Comparison of ENCODE assay signal across 8 mouse cellular contexts in the genomic region with DNA sequence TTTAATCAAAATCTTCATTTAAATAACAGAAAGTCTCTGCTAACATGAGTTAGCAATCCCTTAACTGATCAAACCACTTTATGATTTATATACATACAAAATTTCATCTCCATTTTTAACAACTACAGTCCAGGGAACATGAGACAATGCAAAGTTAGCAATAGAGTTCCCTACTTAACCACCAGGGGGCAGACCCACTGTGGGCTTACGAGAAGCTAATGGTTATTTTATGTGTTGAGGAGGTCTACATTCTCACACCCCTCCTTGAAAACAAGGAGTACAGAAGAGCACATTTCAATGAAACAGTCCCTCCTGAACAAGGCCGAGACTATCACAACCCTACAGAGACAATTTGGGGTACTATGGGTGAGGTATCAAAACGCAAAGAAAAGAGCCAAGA. TPM values are rescaled to one million over a fixed set of nuclear protein-coding genes. Genes with fewer than 3 reads are reported as not detected.
DNase-seq lines count a peak whose midpoint lies in the region; ATAC-seq and TF ChIP-seq lines count a peak whose summit lies in the region.

No protein-coding gene starts in this region.

- WGBS in heart, embryonic 11.5 days (ENCODE audit: insufficient replicate concordance): 40% methylated on average over 3 of the region's 3 CpGs
- WGBS in thymus, adult 2 months: 63% methylated on average over 3 of the region's 3 CpGs

- TF ChIP-seq POLR2A in thymus, adult 2 months (IDR thresholded peaks at IDR 0.05; ENCODE audit: control insufficient read depth, extremely low read depth, insufficient read depth, low read length, poor library complexity): no peak

- H3K9ac ChIP-seq in heart, embryonic 11.5 days (ENCODE audit: low read depth, low read length): no peak overlapping the region

- H3K9me3 ChIP-seq in heart, embryonic 11.5 days (replicated peaks; ENCODE audit: control insufficient read depth, low read length): no peaks in the 10 kb centered on the region

- H3K4me2 ChIP-seq in heart, embryonic 11.5 days: no peak overlapping the region

- H3K4me1 ChIP-seq in heart, embryonic 11.5 days (ENCODE audit: control insufficient read depth, insufficient read depth, low read length): no peaks in the 10 kb centered on the region
- 0 out of 2 replicates have a peak, but pooled peaks cover 2% of the 10 kb centered on the region for H3K4me1 ChIP-seq in thymus, adult 2 months (replicated peaks; ENCODE audit: control insufficient read depth, insufficient read depth, low read length)

- peak; percentile 62 to 84 for DNase-seq in heart, adult 18-20 months
- peak; percentile 53 for DNase-seq in urinary bladder, postnatal 14 days (ENCODE audit: low spot score)
- DNase-seq in urinary bladder, adult 18-20 months (ENCODE audit: low spot score in 2 of 2): no peak
- DNase-seq in cerebellum, postnatal 36 days: peak; percentile 42 to 52
- peak; percentile 59 to 73 for DNase-seq in heart, postnatal 14 days
- DNase-seq in lung, postnatal 10 days: peak; percentile 62
- peak; percentile 48 for DNase-seq in thymus, adult 2 months

- intact Hi-C loops in heart, postnatal 14 days (cut with DNase I): loop anchor here (5.0 to 10.0 kb wide), 3 partner anchors 234 to 259 kb away; a partner anchor contains a TSS

- H3K27ac ChIP-seq in heart, embryonic 11.5 days (ENCODE audit: low read depth, low read length): no peak overlapping the region
- H3K27ac ChIP-seq in thymus, adult 2 months (ENCODE audit: control insufficient read depth, insufficient read depth, low read length): no peak overlapping the region

- no peaks in the 10 kb centered on the region for H3K27me3 ChIP-seq in heart, embryonic 11.5 days (ENCODE audit: control insufficient read depth, insufficient read depth, low read length)
- no peaks in the 10 kb centered on the region for H3K27me3 ChIP-seq in thymus, adult 2 months (ENCODE audit: control insufficient read depth, insufficient read depth, low read length)

- no peaks in the 10 kb centered on the region; the same call in 1 of the 2 replicates for H3K36me3 ChIP-seq in heart, embryonic 11.5 days (ENCODE audit: control insufficient read depth, insufficient read depth, low read length)
- H3K36me3 ChIP-seq in thymus, adult 2 months (ENCODE audit: control insufficient read depth, insufficient read depth, low read length): no peaks in the 10 kb centered on the region

- H3K4me3 ChIP-seq in heart, embryonic 11.5 days (ENCODE audit: low read depth, low read length): no peak overlapping the region
- H3K4me3 ChIP-seq in thymus, adult 2 months (ENCODE audit: control insufficient read depth, insufficient read depth, low read length): no peak overlapping the region

- no peak for ATAC-seq in heart, embryonic 11.5 days (replicated peaks; ENCODE audit: insufficient number of reproducible peaks, low FRiP score, low TSS enrichment)

- no peak for TF ChIP-seq CTCF in thymus, adult 2 months (IDR thresholded peaks at IDR 0.05; ENCODE audit: borderline replicate concordance, control insufficient read depth, extremely low read depth, insufficient read depth, low read length, poor library complexity)

RNA-seq across cellular contexts. Expression of a gene that starts 9.0 kb away (rescaled TPM):
- total RNA-seq in heart, adult 18-20 months (2021): 1,000 to 10,000 TPM; 6,493 to 6,642 TPM
- polyA plus RNA-seq in heart, embryonic 11.5 days (2014; fragmentation: Nextera tagmentation; extraction: Ambion mirVana): 542 and 553 TPM in 2 replicates
- total RNA-seq in heart, postnatal 14 days (2021): 1,000 to 10,000 TPM; 4,906 to 5,350 TPM
- 10.4 and 381 TPM in 2 replicates for polyA plus RNA-seq in thymus, adult 2 months (2012; rRNA removed)

RNA-seq across cellular contexts. Expression of a gene that starts 33.2 kb away (rescaled TPM):
- total RNA-seq in heart, adult 18-20 months (2021): 10 to 100 TPM; 13.5 TPM
- polyA plus RNA-seq in heart, embryonic 11.5 days (2014; fragmentation: Nextera tagmentation; extraction: Ambion mirVana): 3.5 and 5.8 TPM in 2 replicates
- 10 to 100 TPM; 18.8 to 21.0 TPM for total RNA-seq in heart, postnatal 14 days (2021)
- polyA plus RNA-seq in thymus, adult 2 months (2012; rRNA removed): 1.8 and 1.9 TPM in 2 replicates

Comparison
In these comparisons a context has a peak if more than half of its experiments do, and no peak if none do; other contexts are left out.
1. DNase-seq: peak in heart, adult 18-20 months (2 of 2), urinary bladder, postnatal 14 days (single experiment), cerebellum, postnatal 36 days (2 of 2), heart, postnatal 14 days (2 of 2), lung, postnatal 10 days (single experiment) and thymus, adult 2 months (single experiment); none in urinary bladder, adult 18-20 months (0 of 2).